Mouse (Mus musculus): ENCODE measurements at regions not wholly inside any gene's neighbourhood (a gene's known extent, or its start where the extent isn't known, plus 50 kb on each side); places are given as distances from the start of the nearest gene placed in this dataset.
A peak's percentile ranks its signal among the peaks of the same experiment; 100 is the strongest.

DNA sequence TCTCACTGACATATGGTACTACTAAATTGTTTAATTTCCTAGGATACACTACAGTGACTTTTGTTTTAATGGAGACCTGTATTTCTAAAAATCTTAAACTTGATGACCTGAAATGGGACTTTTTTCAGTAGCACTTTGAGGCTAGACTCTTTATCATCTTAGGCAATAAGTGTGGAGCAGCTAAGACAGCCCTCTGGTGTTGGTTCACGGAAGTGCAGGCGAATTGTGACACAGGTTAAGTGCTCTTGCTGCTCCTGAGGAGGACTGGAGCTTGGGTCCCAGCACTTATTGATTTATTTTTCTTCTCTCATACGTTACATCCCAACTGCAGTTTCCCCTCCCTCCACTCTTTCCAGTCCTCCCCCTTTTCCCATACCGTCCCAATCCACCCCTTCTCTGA, 92.1 kb upstream of the Fam174b start:
- TF ChIP-seq CTCF (IDR thresholded peaks at IDR 0.05; ENCODE audit: low read depth, low read length) (peak; percentile 76), POLR2A (IDR thresholded peaks at IDR 0.05; ENCODE audit: insufficient read depth, low read length) (no peak)

All from ES-Bruce4 (cell line).